Mouse (Mus musculus) hindbrain, embryonic 11.5 days (tissue): ENCODE results near the gene Aunip. TPM values are rescaled to one million over a fixed set of nuclear protein-coding genes. Genes with fewer than 3 reads are reported as not detected.

ENCODE experiments used
- ATAC-seq: fragments of 200-750 bp; cut with Nextera tagmentation; 2 replicates; pipeline ENCODE4 v1.8.0; 2017; ENCODE audit warnings: mild to moderate bottlenecking, moderate TSS enrichment, moderate library complexity; ENCODE audit not compliant: low FRiP score
- DNase-seq: peaks from one replicate; pipeline ENCODE4 v3.0.0-alpha.2; 2015; ENCODE audit warnings: low spot score
- H3K27ac ChIP-seq: fragments of 300-500 bp; sonication (generic); 2 replicates; pipeline ENCODE4 v1.5.1; 2014; ENCODE audit warnings: mild to moderate bottlenecking, low read depth, low read length
- H3K27me3 ChIP-seq: fragments of 300-500 bp; sonication (generic); 2 replicates; pipeline ENCODE4 v1.6.1; 2014; ENCODE audit warnings: mild to moderate bottlenecking, low read length, moderate library complexity, mixed read lengths; ENCODE audit not compliant: control insufficient read depth, insufficient read depth
- H3K36me3 ChIP-seq: fragments of 300-500 bp; sonication (generic); 2 replicates; pipeline ENCODE4 v1.6.1; 2014; ENCODE audit warnings: mild to moderate bottlenecking, low read length, moderate library complexity, mixed read lengths; ENCODE audit not compliant: control insufficient read depth, insufficient read depth
- H3K4me1 ChIP-seq: fragments of 300-500 bp; sonication (generic); replicated peaks from 2 replicates; pipeline ENCODE4 v1.6.1; 2014; ENCODE audit warnings: low read length, mixed read lengths; ENCODE audit not compliant: control insufficient read depth, insufficient read depth
- H3K4me2 ChIP-seq: fragments of 300-500 bp; sonication (generic); replicated peaks from 2 replicates; pipeline ENCODE4 v1.6.1; 2014; ENCODE audit warnings: mild to moderate bottlenecking, low read depth, low read length
- H3K4me3 ChIP-seq: fragments of 300-500 bp; sonication (generic); 2 replicates; pipeline ENCODE4 v1.5.1; 2014; ENCODE audit warnings: low read depth, low read length
- H3K9ac ChIP-seq: fragments of 300-500 bp; sonication (generic); 2 replicates; pipeline ENCODE4 v1.6.1; 2014; ENCODE audit warnings: low read depth, low read length
- H3K9me3 ChIP-seq: fragments of 300-500 bp; sonication (generic); 2 replicates; pipeline ENCODE4 v1.6.1; 2016; ENCODE audit warnings: low read length; ENCODE audit not compliant: control insufficient read depth
- WGBS: fragments of 180-500 bp; shearing (Covaris S2); extraction: QIAGEN DNeasy Blood & Tissue Kit; methylation state at CpG from one replicate; pipeline ENCODE4 v1.1.7; 2014; 5-methylcytosine and 5-hydroxymethylcytosine counted together
- polyA plus RNA-seq: library from polyadenylated mRNA; unstranded; fragments of >200 nt; fragmentation: Nextera tagmentation; extraction: Ambion mirVana; gene quantifications from 2 replicates; pipeline ENCODE4 v1.2.1, GENCODE M21; 2014

The Aunip gene
- polyA plus RNA-seq, 1 experiment from 2014 or later, result 4.4 TPM

DNA sequence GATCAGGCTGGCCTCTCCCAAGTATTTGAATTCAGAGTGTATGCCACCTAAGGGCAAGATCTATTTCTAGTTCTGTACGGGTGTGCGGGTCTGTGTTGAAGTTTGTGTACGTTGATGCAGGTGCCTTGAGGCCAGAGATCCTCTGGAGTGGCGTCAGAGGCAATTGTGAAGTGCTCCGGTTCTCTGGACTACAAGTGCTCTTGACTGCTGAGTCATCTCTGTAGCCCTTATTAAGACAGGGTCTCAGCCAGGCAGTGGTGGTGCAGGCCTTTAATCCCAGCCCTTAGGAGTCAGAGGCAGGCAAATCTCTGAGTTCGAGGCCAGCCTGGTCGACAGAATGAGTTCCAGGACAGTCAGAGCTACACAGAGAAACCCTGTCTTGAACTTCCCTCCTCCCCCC is 4.8 kb downstream of the Aunip start:
- Histone ChIP-seq H3K27ac (no peak overlapping the region), H3K4me3 (no peak overlapping the region), H3K9me3 (no peaks in the 10 kb centered on the region), H3K27me3 (no peaks in the 10 kb centered on the region), H3K9ac (no peak overlapping the region), H3K36me3 (no peaks in the 10 kb centered on the region), H3K4me2 (no peak overlapping the region), H3K4me1 (no peaks in the 10 kb centered on the region)
- WGBS, result 89% methylated on average over 7 of the region's 7 CpGs
- DNase-seq, result no peak
- no peak for ATAC-seq

DNA sequence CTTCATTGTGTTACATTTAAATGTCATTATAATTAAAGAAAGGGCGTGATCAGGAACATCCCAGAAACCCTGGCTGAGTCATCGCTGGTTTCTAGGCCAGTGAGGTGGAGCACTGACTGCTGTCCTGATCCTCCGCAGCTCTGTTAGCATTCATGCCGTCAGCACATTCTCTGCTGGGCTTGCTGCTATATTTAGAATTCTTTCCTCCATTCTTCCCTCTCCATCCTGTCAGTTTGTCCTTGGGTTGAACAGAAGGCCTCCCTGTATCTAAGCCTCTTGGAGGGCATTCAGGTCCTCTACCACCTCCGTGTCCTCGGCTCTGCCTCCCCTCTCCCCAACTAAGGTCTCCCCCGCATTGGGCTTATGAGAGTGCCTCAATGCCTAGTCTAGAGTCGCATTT is 6.2 kb downstream of the Aunip start:
- 88% methylated on average over 8 of the region's 8 CpGs for WGBS
- no peak overlapping the region for H3K4me3 ChIP-seq
- H3K36me3 ChIP-seq, result no peaks in the 10 kb centered on the region
- H3K4me1 ChIP-seq, result no peaks in the 10 kb centered on the region
- H3K9me3 ChIP-seq, result no peaks in the 10 kb centered on the region
- H3K4me2 ChIP-seq, result no peak overlapping the region
- H3K9ac ChIP-seq, result no peak overlapping the region
- no peak overlapping the region for H3K27ac ChIP-seq
- DNase-seq, result no peak
- ATAC-seq, result no peak
- no peaks in the 10 kb centered on the region for H3K27me3 ChIP-seq

DNA sequence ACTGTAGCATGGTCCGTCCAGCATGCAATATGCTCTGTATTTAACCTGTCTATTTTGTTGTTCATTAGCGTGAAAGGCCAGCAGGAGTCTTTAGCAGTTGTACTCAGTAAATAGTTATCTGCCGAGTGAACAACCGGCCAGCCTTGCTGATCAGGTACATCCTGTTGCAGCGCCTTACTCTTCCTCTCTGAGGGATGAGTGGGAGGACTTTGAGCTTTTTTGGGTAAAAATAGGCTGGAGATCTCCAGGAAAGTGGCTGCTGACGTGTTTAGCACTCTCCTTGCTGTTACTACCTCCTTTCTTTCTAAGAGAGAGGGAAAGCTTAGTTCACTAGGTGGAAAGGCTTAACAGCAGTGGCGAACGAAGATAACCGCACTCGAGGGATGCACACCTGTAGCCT is 6.9 kb downstream of the Aunip start:
- Histone ChIP-seq H3K4me3 (no peak overlapping the region), H3K4me1 (no peaks in the 10 kb centered on the region), H3K9ac (no peak overlapping the region), H3K36me3 (no peaks in the 10 kb centered on the region), H3K4me2 (no peak overlapping the region), H3K27ac (no peak overlapping the region), H3K9me3 (no peaks in the 10 kb centered on the region), H3K27me3 (no peaks in the 10 kb centered on the region)
- WGBS, result 89% methylated on average over 10 of the region's 10 CpGs
- DNase-seq (no peak), ATAC-seq (no peak)

DNA sequence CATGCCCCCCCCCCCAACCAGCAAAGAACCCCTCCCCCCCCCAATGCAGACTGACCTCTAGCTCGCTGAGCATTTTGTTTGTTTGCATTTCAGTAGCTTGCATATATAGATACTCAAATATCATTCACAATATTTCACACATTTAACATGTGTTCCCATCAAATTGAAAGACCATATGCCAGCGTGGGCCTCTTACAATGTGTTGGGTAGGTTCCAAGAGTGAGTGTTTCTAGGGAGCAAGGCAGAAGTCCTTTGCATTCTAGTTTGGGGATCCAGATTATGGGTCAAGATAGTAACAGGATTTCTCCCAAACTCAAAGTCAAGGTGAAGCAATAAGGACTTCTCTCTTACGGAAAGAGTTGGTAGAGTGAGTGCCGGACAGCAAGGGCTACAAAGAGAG is 7.7 kb downstream of the Aunip start:
- Histone ChIP-seq H3K4me3 (no peak overlapping the region), H3K4me2 (no peak overlapping the region), H3K36me3 (no peaks in the 10 kb centered on the region), H3K27ac (no peak overlapping the region), H3K4me1 (no peaks in the 10 kb centered on the region), H3K9me3 (no peaks in the 10 kb centered on the region), H3K27me3 (no peaks in the 10 kb centered on the region), H3K9ac (no peak overlapping the region)
- ATAC-seq (no peak), DNase-seq (no peak)
- WGBS, result 96% methylated on average over 4 of the region's 4 CpGs

DNA sequence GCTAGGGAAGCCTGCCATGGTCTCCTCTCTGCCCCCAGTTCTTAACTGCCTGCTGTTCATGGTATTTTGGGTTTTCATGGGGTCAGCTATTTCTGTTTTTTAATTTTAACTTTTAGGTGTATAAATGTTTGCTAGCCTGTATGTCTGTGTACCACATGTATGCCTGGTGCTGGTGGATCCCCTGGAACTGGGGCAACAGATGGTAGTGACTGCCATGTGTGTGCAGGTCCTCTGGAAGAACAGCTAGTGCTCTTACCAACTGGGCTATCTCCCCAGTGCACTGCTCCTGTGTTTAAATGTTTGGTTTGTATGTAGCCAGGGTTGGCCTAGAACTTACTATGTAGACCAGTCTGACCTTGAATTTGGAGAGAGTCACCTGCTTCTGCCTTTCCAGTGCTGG is 8.5 kb downstream of the Aunip start:
- Histone ChIP-seq H3K4me1 (no peaks in the 10 kb centered on the region), H3K9me3 (no peaks in the 10 kb centered on the region), H3K27me3 (no peaks in the 10 kb centered on the region), H3K9ac (no peak overlapping the region), H3K4me3 (no peak overlapping the region), H3K36me3 (no peaks in the 10 kb centered on the region), H3K27ac (no peak overlapping the region), H3K4me2 (no peak overlapping the region)
- DNase-seq, result no peak
- ATAC-seq, result no peak

DNA sequence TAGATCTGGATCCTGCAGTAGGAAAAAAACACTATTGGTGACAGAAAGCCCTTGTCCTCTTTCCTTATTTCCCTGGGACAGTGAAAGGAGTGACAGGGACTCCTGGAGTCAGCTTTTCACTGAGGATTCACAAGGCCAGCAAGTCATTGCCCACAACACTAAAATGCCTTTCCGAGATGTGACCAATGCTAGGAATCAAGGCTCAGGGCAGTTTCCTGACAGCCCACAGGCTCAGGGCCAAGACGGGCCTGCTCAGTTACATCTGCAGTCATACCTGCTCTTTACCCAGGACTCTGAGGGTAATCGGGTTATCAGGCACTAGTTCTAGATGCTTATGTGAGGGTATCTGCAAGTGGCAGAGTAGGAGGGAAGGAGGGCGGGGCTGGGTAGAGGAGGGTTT is 12.6 kb downstream of the Aunip start:
- no peaks in the 10 kb centered on the region for H3K36me3 ChIP-seq
- H3K27me3 ChIP-seq, result no peaks in the 10 kb centered on the region
- H3K4me3 ChIP-seq, result no peak overlapping the region
- 92% methylated on average over 4 of the region's 4 CpGs for WGBS
- no peaks in the 10 kb centered on the region for H3K4me1 ChIP-seq
- no peak overlapping the region for H3K4me2 ChIP-seq
- no peak for ATAC-seq
- H3K9me3 ChIP-seq, result no peaks in the 10 kb centered on the region
- DNase-seq, result no peak
- H3K9ac ChIP-seq, result no peak overlapping the region
- H3K27ac ChIP-seq, result no peak overlapping the region

DNA sequence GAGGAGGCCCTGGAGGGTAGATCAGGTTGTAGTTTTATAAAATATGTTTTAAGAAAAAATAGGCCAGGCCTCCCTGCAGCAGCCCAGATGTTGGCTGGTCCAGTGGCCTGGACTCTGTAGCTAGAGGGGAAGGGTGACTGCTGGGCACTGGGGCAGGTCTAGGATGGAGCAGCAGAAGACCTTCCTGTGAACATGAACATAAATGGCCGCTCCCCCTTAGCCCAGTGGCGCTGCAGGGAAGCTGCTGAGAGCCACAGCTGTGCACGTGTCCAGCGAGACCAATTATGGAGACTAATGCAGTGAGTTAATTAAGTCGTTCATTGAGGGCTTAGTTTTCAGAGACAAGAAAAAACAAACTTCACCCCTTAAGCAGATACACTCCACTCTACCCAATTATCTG is 15.0 kb downstream of the Aunip start:
- Histone ChIP-seq H3K4me2 (no peak overlapping the region), H3K9me3 (no peaks in the 10 kb centered on the region), H3K27ac (no peak overlapping the region), H3K9ac (no peak overlapping the region), H3K4me1 (no peaks in the 10 kb centered on the region), H3K36me3 (no peaks in the 10 kb centered on the region), H3K4me3 (no peak overlapping the region), H3K27me3 (no peaks in the 10 kb centered on the region)
- 80% methylated on average over 5 of the region's 5 CpGs for WGBS
- no peak for ATAC-seq
- DNase-seq, result no peak

DNA sequence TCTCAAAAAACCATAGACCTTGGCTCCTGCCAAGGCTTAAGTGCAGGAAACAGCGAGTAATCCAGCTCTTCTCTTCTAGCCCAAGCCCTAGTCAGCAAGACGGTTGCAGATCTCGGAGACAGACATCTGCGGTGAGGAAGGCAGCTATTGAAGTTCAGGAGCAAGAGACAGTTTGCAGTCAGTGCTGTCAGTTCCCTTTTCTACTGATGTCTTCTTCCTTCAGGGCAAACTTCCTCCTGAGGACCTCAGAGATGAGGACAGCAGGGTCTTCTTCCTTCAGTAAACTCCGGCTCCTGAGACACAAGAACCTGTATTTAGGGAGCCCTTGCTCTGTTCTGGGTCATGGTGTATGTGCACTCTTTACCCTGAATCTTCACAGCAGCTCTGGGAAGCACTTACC is 15.4 kb downstream of the Aunip start:
- no peaks in the 10 kb centered on the region for H3K4me1 ChIP-seq
- DNase-seq (no peak), ATAC-seq (no peak)
- no peak overlapping the region for H3K4me2 ChIP-seq
- no peaks in the 10 kb centered on the region for H3K36me3 ChIP-seq
- no peak overlapping the region for H3K9ac ChIP-seq
- H3K9me3 ChIP-seq, result no peaks in the 10 kb centered on the region
- 86% methylated on average over 5 of the region's 5 CpGs for WGBS
- H3K4me3 ChIP-seq, result no peak overlapping the region
- H3K27me3 ChIP-seq, result no peaks in the 10 kb centered on the region
- H3K27ac ChIP-seq, result no peak overlapping the region

DNA sequence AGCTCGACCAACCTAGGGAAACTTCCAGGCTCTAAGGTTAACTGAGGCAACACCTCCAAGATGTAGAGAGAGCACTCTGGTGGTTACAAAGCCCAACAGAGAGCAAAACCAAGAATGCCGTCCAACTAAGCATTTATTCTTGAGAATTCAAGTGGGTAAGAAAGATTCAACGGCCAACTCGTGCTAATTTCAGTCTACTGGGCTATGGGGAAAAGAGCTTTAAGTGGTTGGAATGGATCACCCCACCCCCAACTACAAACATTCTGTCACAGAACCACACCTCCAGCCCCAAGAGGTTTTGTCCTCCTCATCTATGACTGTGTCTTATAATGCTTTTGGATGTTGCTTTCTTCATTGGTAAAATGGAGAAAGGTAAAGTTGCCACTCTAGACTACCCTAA is 22.1 kb downstream of the Aunip start:
- Histone ChIP-seq H3K4me1 (peaks cover 9% of the 10 kb centered on the region; the same call in 1 of the 2 replicates), H3K4me3 (no peak overlapping the region), H3K36me3 (no peaks in the 10 kb centered on the region), H3K9me3 (no peaks in the 10 kb centered on the region), H3K9ac (no peak overlapping the region), H3K27me3 (no peaks in the 10 kb centered on the region), H3K4me2 (no peak overlapping the region), H3K27ac (no peak overlapping the region)
- ATAC-seq, result no peak
- WGBS, result 91% methylated on average over 4 of the region's 4 CpGs
- DNase-seq, result no peak
